Mouse (Mus musculus): ENCODE measurements at regions not wholly inside any gene's neighbourhood (a gene's known extent, or its start where the extent isn't known, plus 50 kb on each side); places are given as distances from the start of the nearest gene placed in this dataset.

DNA sequence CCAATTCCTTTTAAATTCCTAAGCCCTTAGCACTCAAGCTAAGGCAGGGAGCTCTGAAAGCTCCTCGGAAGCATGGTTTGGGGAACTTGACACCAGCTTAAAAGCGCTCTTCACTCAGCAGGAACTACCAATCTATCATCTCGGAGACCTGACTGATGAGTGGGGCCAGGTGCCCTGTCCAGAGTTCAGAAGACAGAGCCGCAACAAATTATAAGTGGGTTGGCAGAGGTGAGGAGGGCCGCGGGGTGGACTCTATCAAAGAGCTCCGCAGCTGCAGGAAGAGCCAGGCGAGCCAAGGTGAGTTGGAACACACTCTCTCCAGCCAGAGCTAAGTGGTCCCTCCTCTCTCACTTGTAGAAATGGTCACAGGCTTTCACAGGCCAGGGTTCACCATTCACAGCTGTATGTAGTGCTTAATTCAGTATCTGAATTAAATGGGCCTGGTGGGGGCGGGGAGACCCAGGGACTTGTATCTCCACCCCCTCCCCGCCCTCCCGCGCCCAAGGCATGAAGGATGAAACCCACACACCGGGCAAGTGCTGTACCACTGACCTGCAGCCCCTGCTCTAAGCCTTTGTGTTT, 180.8 kb downstream of the Stim2 start:
- peak overlapping the region; percentile 91 for H3K27ac ChIP-seq (ENCODE audit: low read depth, low read length)
- WGBS (ENCODE audit: insufficient replicate concordance): 25% methylated on average over 13 of the region's 13 CpGs
- ATAC-seq (replicated peaks; ENCODE audit: insufficient number of reproducible peaks, low FRiP score, low TSS enrichment): peak; percentile 32
- H3K9ac ChIP-seq (ENCODE audit: low read depth, low read length): no peak overlapping the region
- no peaks in the 10 kb centered on the region for H3K27me3 ChIP-seq (ENCODE audit: control insufficient read depth, insufficient read depth, low read length)
- H3K36me3 ChIP-seq (ENCODE audit: control insufficient read depth, insufficient read depth, low read length): no peaks in the 10 kb centered on the region
- peaks cover 25% of the 10 kb centered on the region for H3K4me1 ChIP-seq (ENCODE audit: control insufficient read depth, insufficient read depth, low read length)
- no peak overlapping the region for H3K4me3 ChIP-seq (ENCODE audit: low read depth, low read length)
- H3K4me2 ChIP-seq: 0 out of 2 replicates have a peak overlapping the region, but pooled peaks have one; percentile 1
- no peaks in the 10 kb centered on the region for H3K9me3 ChIP-seq (replicated peaks; ENCODE audit: control insufficient read depth, low read length)

DNA sequence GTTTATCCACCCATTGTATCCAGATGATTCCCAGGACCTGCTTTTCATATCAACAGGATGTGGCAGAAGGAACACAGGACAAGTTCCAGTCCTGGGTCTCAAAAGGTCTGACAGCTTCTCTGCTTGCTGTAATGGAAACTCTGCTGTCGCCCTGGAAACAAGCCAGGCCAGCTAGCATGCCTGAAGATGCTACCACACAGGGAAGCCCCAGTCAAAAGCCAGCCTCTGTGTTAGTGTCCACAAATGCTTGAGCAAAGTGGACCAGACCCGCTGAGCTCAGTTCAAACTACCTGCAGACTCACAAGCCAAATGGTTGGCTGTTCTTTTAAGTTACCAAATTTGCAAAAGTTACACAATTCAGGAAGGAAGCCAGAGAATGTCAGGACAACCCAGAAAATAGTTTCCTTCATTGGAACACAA, 181.9 kb downstream of the Stim2 start:
- Histone ChIP-seq H3K36me3 (ENCODE audit: control insufficient read depth, insufficient read depth, low read length) (no peaks in the 10 kb centered on the region), H3K27ac (ENCODE audit: low read depth, low read length) (peak overlapping the region; percentile 91), H3K4me3 (ENCODE audit: low read depth, low read length) (no peak overlapping the region), H3K4me1 (ENCODE audit: control insufficient read depth, insufficient read depth, low read length) (peaks cover 25% of the 10 kb centered on the region), H3K9me3 (replicated peaks; ENCODE audit: control insufficient read depth, low read length) (no peaks in the 10 kb centered on the region), H3K27me3 (ENCODE audit: control insufficient read depth, insufficient read depth, low read length) (no peaks in the 10 kb centered on the region), H3K4me2 (no peak overlapping the region), H3K9ac (ENCODE audit: low read depth, low read length) (no peak overlapping the region)
- peak; percentile 74 for ATAC-seq (replicated peaks; ENCODE audit: insufficient number of reproducible peaks, low FRiP score, low TSS enrichment)
- 16% methylated on average over 2 of the region's 2 CpGs for WGBS (ENCODE audit: insufficient replicate concordance)

DNA sequence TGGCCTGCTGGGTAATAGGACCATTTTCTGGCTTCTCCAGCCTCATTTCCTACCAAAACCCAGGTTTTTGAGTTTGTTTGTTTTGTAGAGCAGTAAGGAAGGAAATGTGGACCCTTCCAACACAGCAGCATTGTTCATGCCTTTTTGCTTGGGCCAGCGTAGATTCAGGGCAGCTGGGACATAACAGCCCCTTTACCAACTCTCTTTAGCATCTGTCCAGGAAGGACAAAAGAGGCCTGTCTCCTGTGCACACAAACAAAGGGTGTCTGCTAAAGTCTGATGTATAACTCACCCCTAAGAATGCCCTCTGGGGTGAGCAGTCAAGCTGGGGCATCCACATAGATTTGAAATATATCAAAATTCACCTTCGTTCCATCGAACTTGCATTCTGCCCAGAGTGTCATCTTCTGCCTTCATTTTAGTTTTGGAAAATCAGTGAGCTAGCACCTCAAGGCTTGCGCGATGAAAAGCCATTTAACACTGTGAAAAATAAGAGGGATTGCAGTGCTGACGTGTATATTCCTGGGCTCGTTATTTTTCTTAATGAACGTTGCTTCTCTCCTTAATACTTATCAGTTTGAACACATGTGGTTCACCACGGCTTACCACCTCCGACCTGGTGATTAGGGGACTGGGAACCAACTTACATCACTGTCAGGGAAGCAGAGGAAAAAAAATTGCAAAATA, 182.5 kb downstream of the Stim2 start:
- peaks cover 25% of the 10 kb centered on the region for H3K4me1 ChIP-seq (ENCODE audit: control insufficient read depth, insufficient read depth, low read length)

DNA sequence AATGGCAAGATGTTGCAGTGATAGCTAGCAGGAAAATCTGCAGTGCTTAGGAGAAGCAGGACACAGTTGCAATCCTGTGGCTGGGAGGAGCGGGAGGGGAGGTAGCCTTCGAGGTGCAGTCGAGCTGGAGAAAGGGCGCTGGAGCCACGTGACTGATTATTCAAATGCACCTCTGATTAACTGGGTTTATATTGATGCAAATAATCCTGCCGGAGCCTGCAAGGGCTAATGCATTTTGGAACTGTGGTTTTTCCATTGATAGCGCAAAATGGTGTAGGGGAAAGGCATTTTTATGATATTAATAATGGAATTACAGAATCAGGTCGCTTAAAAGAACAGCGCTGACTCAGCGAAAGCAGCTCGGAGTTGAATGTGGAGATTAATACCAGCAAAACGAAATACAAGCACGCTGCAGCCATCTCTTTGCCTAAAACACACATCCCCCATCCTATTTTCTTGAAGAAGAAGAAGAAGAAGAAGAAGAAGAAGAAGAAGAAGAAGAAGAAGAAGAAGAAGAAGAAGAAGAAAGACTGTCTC, 183.1 kb downstream of the Stim2 start:
- Histone ChIP-seq H3K27me3 (ENCODE audit: control insufficient read depth, insufficient read depth, low read length) (no peaks in the 10 kb centered on the region), H3K4me1 (ENCODE audit: control insufficient read depth, insufficient read depth, low read length) (peaks cover 25% of the 10 kb centered on the region), H3K4me3 (ENCODE audit: low read depth, low read length) (no peak overlapping the region), H3K4me2 (peak overlapping the region; percentile 8; the same call in 1 of the 2 replicates), H3K27ac (ENCODE audit: low read depth, low read length) (peak overlapping the region; percentile 91), H3K9ac (ENCODE audit: low read depth, low read length) (no peak overlapping the region), H3K36me3 (ENCODE audit: control insufficient read depth, insufficient read depth, low read length) (no peaks in the 10 kb centered on the region), H3K9me3 (replicated peaks; ENCODE audit: control insufficient read depth, low read length) (no peaks in the 10 kb centered on the region)
- 30% methylated on average over 13 of the region's 13 CpGs for WGBS (ENCODE audit: insufficient replicate concordance)
- ATAC-seq (replicated peaks; ENCODE audit: insufficient number of reproducible peaks, low FRiP score, low TSS enrichment): no peak

More for the DNA sequence above, 182.5 kb downstream of the Stim2 start:
- H3K9me3 ChIP-seq (replicated peaks; ENCODE audit: control insufficient read depth, low read length): no peaks in the 10 kb centered on the region
- no peak overlapping the region for H3K9ac ChIP-seq (ENCODE audit: low read depth, low read length)
- no peak overlapping the region for H3K4me3 ChIP-seq (ENCODE audit: low read depth, low read length)
- no peaks in the 10 kb centered on the region for H3K27me3 ChIP-seq (ENCODE audit: control insufficient read depth, insufficient read depth, low read length)
- peak overlapping the region; percentile 91 for H3K27ac ChIP-seq (ENCODE audit: low read depth, low read length)
- H3K4me2 ChIP-seq: 0 out of 2 replicates have a peak overlapping the region, but pooled peaks have one; percentile 8
- no peak for ATAC-seq (replicated peaks; ENCODE audit: insufficient number of reproducible peaks, low FRiP score, low TSS enrichment)
- no peaks in the 10 kb centered on the region for H3K36me3 ChIP-seq (ENCODE audit: control insufficient read depth, insufficient read depth, low read length)
- 46% methylated on average over 10 of the region's 10 CpGs for WGBS (ENCODE audit: insufficient replicate concordance)

DNA sequence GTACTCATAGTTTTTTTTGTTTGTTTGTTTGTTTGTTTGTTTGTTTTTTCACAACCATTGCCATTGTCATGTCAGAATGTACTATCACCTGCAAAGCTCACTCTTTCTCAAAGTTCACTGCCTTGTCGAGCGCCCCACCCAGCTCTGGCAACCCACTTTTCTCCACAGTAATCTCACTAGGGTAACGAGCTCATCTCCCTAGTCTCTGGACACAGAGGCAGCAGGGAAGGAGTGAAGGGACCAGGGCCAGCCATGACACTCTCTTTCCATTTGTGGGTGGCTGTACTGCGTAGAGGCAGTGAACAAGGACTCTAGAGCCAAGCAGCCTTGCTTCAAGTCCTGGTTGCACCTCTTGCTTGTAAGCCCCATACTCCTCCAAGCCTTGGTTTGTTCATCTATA, 184.5 kb downstream of the Stim2 start:
- Histone ChIP-seq H3K36me3 (ENCODE audit: control insufficient read depth, insufficient read depth, low read length) (no peaks in the 10 kb centered on the region), H3K9ac (ENCODE audit: low read depth, low read length) (no peak overlapping the region), H3K4me1 (ENCODE audit: control insufficient read depth, insufficient read depth, low read length) (peaks cover 25% of the 10 kb centered on the region), H3K27ac (ENCODE audit: low read depth, low read length) (no peak overlapping the region), H3K4me3 (ENCODE audit: low read depth, low read length) (no peak overlapping the region), H3K27me3 (ENCODE audit: control insufficient read depth, insufficient read depth, low read length) (no peaks in the 10 kb centered on the region), H3K9me3 (replicated peaks; ENCODE audit: control insufficient read depth, low read length) (no peaks in the 10 kb centered on the region), H3K4me2 (no peak overlapping the region)
- 86% methylated on average over 4 of the region's 4 CpGs for WGBS (ENCODE audit: insufficient replicate concordance)
- no peak for ATAC-seq (replicated peaks; ENCODE audit: insufficient number of reproducible peaks, low FRiP score, low TSS enrichment)

DNA sequence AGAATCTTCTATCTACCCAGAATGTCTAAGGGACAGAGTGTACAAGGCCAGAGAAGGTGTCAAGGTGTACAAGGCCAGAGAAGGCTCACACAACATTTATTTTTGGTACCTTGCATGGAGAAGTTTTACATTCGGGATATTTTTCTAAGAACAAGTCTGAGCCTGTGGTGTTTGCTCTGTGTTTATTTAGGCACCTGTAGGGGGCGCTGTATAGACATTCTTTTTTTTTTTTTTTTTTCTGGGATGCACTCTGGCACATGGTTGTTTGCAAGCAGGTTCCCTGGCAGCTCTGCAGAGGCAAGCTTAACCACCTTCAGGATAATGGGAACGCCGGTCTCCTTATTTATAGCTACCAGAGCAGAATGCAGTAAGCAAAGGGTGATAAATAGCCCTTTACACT, 187.4 kb downstream of the Stim2 start:
- H3K9ac ChIP-seq (ENCODE audit: low read depth, low read length): no peak overlapping the region
- no peaks in the 10 kb centered on the region for H3K36me3 ChIP-seq (ENCODE audit: control insufficient read depth, insufficient read depth, low read length)
- no peak for ATAC-seq (replicated peaks; ENCODE audit: insufficient number of reproducible peaks, low FRiP score, low TSS enrichment)
- H3K27me3 ChIP-seq (ENCODE audit: control insufficient read depth, insufficient read depth, low read length): no peaks in the 10 kb centered on the region
- WGBS (ENCODE audit: insufficient replicate concordance): 60% methylated on average over 4 of the region's 4 CpGs
- no peak overlapping the region for H3K4me3 ChIP-seq (ENCODE audit: low read depth, low read length)
- H3K4me1 ChIP-seq (ENCODE audit: control insufficient read depth, insufficient read depth, low read length): peaks cover 6% of the 10 kb centered on the region
- no peaks in the 10 kb centered on the region for H3K9me3 ChIP-seq (replicated peaks; ENCODE audit: control insufficient read depth, low read length)
- no peak overlapping the region for H3K27ac ChIP-seq (ENCODE audit: low read depth, low read length)
- no peak overlapping the region for H3K4me2 ChIP-seq

DNA sequence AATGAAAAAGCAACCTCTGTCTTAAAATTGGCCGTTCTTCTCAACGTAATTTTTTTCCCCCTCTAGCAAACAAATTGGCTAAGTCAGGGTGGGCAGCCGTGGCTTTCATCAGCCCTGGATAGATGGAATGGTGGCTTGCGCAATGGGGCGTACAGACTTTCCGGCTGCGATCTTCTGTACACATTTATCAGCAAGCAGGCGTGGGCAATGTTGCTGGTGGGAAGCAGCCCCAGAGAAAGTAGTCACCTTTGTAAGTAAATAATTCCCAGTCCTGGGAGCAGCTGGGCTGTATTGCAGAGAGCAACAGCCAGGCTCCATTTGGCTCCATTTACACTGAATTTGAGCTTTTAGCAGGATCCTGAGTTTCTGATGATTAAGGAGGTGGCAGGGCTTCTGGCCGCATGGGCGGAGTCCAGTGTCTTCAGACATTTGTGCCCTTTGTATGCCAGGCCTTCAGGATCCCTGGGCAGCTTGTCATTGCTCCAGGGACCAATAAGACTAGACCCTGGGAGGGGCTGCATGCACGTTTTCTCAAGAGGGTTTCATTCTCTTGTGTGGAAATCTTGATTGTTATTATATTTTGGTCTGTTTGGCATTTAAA, 187.9 kb downstream of the Stim2 start:
- Histone ChIP-seq H3K4me3 (ENCODE audit: low read depth, low read length) (no peak overlapping the region), H3K4me2 (no peak overlapping the region), H3K27ac (ENCODE audit: low read depth, low read length) (no peak overlapping the region), H3K4me1 (ENCODE audit: control insufficient read depth, insufficient read depth, low read length) (peaks cover 1% of the 10 kb centered on the region), H3K27me3 (ENCODE audit: control insufficient read depth, insufficient read depth, low read length) (no peaks in the 10 kb centered on the region), H3K36me3 (ENCODE audit: control insufficient read depth, insufficient read depth, low read length) (no peaks in the 10 kb centered on the region), H3K9me3 (replicated peaks; ENCODE audit: control insufficient read depth, low read length) (no peaks in the 10 kb centered on the region), H3K9ac (ENCODE audit: low read depth, low read length) (no peak overlapping the region)
- 72% methylated on average over 11 of the region's 11 CpGs for WGBS (ENCODE audit: insufficient replicate concordance)
- ATAC-seq (replicated peaks; ENCODE audit: insufficient number of reproducible peaks, low FRiP score, low TSS enrichment): no peak

DNA sequence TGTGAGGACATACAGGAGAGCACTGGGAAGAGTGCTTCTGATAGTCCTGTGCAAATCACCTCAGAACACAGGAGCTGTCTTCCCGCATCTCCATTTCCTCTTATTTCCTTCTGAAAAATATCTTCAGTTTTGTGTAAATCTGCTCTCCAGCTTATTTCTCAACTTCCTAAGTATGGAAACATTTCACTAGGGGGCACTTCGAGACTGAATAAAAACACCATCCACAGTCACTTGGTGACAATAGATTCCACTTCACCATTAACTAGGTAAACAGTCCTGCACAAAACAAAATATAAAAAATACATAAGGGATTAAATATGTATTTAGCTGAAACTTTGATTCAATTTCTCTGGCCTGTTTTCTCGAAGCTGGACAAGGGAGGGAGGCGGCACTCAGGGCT, 193.4 kb downstream of the Stim2 start:
- H3K36me3 ChIP-seq (ENCODE audit: control insufficient read depth, insufficient read depth, low read length): no peaks in the 10 kb centered on the region
- no peak overlapping the region for H3K9ac ChIP-seq (ENCODE audit: low read depth, low read length)
- no peak overlapping the region for H3K4me3 ChIP-seq (ENCODE audit: low read depth, low read length)
- H3K27ac ChIP-seq (ENCODE audit: low read depth, low read length): no peak overlapping the region
- WGBS (ENCODE audit: insufficient replicate concordance): 71% methylated on average over 4 of the region's 4 CpGs
- H3K4me2 ChIP-seq: no peak overlapping the region
- H3K9me3 ChIP-seq (replicated peaks; ENCODE audit: control insufficient read depth, low read length): no peaks in the 10 kb centered on the region
- ATAC-seq (replicated peaks; ENCODE audit: insufficient number of reproducible peaks, low FRiP score, low TSS enrichment): no peak
- no peaks in the 10 kb centered on the region for H3K4me1 ChIP-seq (ENCODE audit: control insufficient read depth, insufficient read depth, low read length)
- no peaks in the 10 kb centered on the region for H3K27me3 ChIP-seq (ENCODE audit: control insufficient read depth, insufficient read depth, low read length)

Data from heart, embryonic 11.5 days (tissue).